Mouse (Mus musculus) heart, postnatal 0 days (tissue): Measurements from ENCODE around the gene Slc35e3. TPM values are rescaled to one million over a fixed set of nuclear protein-coding genes. Genes with fewer than 3 reads are reported as not detected.

Experiments
- ATAC-seq: fragments of 200-750 bp; cut with Nextera tagmentation; 2 replicates; pipeline ENCODE4 v1.8.0; 2017; ENCODE audit warnings: low read depth, moderate number of reproducible peaks, moderate library complexity; ENCODE audit not compliant: insufficient read depth
- DNase-seq: peaks from one replicate; pipeline ENCODE4 v3.0.0-alpha.2; 2016; ENCODE audit warnings: low spot score
- H3K27ac ChIP-seq: fragments of 300-500 bp; sonication (generic); 2 replicates; pipeline ENCODE4 v1.5.1; 2014; ENCODE audit warnings: low read depth, mild to moderate bottlenecking
- H3K27me3 ChIP-seq: fragments of 300-500 bp; sonication (generic); 2 replicates; pipeline ENCODE4 v1.6.1; 2014; ENCODE audit warnings: low read length, mixed read lengths; ENCODE audit not compliant: control insufficient read depth, insufficient read depth
- H3K36me3 ChIP-seq: fragments of 300-500 bp; sonication (generic); replicated peaks from 2 replicates; pipeline ENCODE4 v1.6.1; 2014; ENCODE audit warnings: low read length, mixed read lengths; ENCODE audit not compliant: control insufficient read depth, insufficient read depth
- H3K4me1 ChIP-seq: fragments of 300-500 bp; sonication (generic); 2 replicates; pipeline ENCODE4 v1.6.1; 2014; ENCODE audit warnings: antibody characterized with exemption; ENCODE audit not compliant: control insufficient read depth, insufficient read depth
- H3K4me2 ChIP-seq: fragments of 300-500 bp; sonication (generic); 2 replicates; pipeline ENCODE4 v1.6.1; 2014; ENCODE audit warnings: low read depth, mild to moderate bottlenecking, low read length, moderate library complexity
- H3K4me3 ChIP-seq: fragments of 300-500 bp; sonication (generic); 2 replicates; pipeline ENCODE4 v1.5.1; 2014; ENCODE audit warnings: low read depth, low read length
- H3K9ac ChIP-seq: fragments of 300-500 bp; sonication (generic); replicated peaks from 2 replicates; pipeline ENCODE4 v1.6.1; 2014; ENCODE audit warnings: low read depth, low read length, mixed read lengths
- H3K9me3 ChIP-seq: fragments of 300-500 bp; sonication (generic); replicated peaks from 2 replicates; pipeline ENCODE4 v1.6.1; 2016; ENCODE audit warnings: low read length; ENCODE audit not compliant: control insufficient read depth
- CTCF ChIP-seq: IDR thresholded peaks from 2 replicates; pipeline ENCODE4 v1.5.1; 2016; ENCODE audit warnings: antibody characterized with exemption, control low read depth, low read depth
- EP300 ChIP-seq: IDR thresholded peaks from 2 replicates; pipeline ENCODE4 v1.6.1; 2016; ENCODE audit warnings: antibody characterized with exemption, low read depth
- WGBS: fragments of 180-500 bp; shearing (Covaris S2); extraction: QIAGEN DNeasy Blood & Tissue Kit; methylation state at CpG from one replicate; pipeline ENCODE4 v1.1.7; 2014; 5-methylcytosine and 5-hydroxymethylcytosine counted together
- polyA plus RNA-seq: library from polyadenylated mRNA; unstranded; fragments of >200 nt; fragmentation: Nextera tagmentation; extraction: Ambion mirVana; gene quantifications from 2 replicates; pipeline ENCODE4 v1.2.1, GENCODE M21; 2015
- total RNA-seq: library from RNA; depleted of rRNA; stranded (reverse); fragments of >200 nt; gene quantifications from 2 replicates; pipeline ENCODE4 v1.2.3, GENCODE M21; 2014; ENCODE audit warnings: low replicate concordance

Slc35e3 gene
- total and polyA plus RNA-seq, 2 experiments from 2014 or later, result 4.2 to 6.8 TPM

GRCm38 (mm10) chr10:117741698-117742475 is 4.3 kb downstream of the Slc35e3 start:
- no peaks in the 10 kb centered on the region for H3K9me3 ChIP-seq
- no peak for ATAC-seq
- H3K36me3 ChIP-seq, result peaks cover 13% of the 10 kb centered on the region
- no peak overlapping the region for H3K27ac ChIP-seq
- H3K4me2 ChIP-seq, result no peak overlapping the region
- WGBS, result 81% methylated on average over 15 of the region's 15 CpGs
- no peak for TF ChIP-seq EP300
- no peak for TF ChIP-seq CTCF
- DNase-seq, result no peak
- no peak overlapping the region for H3K4me3 ChIP-seq
- H3K27me3 ChIP-seq, result no peaks in the 10 kb centered on the region
- H3K9ac ChIP-seq, result no peak overlapping the region; the same call in 1 of the 2 replicates
- no peaks in the 10 kb centered on the region for H3K4me1 ChIP-seq

- Histone ChIP-seq H3K36me3 (peaks cover 13% of the 10 kb centered on the region), H3K9ac (no peak overlapping the region), H3K27ac (no peak overlapping the region), H3K27me3 (no peaks in the 10 kb centered on the region), H3K4me3 (no peak overlapping the region), H3K4me1 (no peaks in the 10 kb centered on the region), H3K9me3 (no peaks in the 10 kb centered on the region), H3K4me2 (no peak overlapping the region)
- 77% methylated on average over 9 of the region's 9 CpGs for WGBS
- DNase-seq (no peak), ATAC-seq (no peak)
- TF ChIP-seq EP300 (no peak), CTCF (no peak)
These were observed 5.2 kb downstream of the Slc35e3 start for GRCm38 (mm10) chr10:117740921-117741320.

- H3K27me3 ChIP-seq, result no peaks in the 10 kb centered on the region
- no peak overlapping the region for H3K27ac ChIP-seq
- no peak overlapping the region for H3K4me3 ChIP-seq
- H3K9ac ChIP-seq, result no peak overlapping the region
- DNase-seq, result no peak
- H3K36me3 ChIP-seq, result peaks cover 13% of the 10 kb centered on the region
- no peak overlapping the region for H3K4me2 ChIP-seq
- 93% methylated on average over 10 of the region's 10 CpGs for WGBS
- H3K9me3 ChIP-seq, result no peaks in the 10 kb centered on the region
- H3K4me1 ChIP-seq, result no peaks in the 10 kb centered on the region
- TF ChIP-seq EP300, result no peak
- TF ChIP-seq CTCF, result no peak
- no peak for ATAC-seq
These were observed 6.0 kb downstream of the Slc35e3 start for GRCm38 (mm10) chr10:117740171-117740570.

DNA sequence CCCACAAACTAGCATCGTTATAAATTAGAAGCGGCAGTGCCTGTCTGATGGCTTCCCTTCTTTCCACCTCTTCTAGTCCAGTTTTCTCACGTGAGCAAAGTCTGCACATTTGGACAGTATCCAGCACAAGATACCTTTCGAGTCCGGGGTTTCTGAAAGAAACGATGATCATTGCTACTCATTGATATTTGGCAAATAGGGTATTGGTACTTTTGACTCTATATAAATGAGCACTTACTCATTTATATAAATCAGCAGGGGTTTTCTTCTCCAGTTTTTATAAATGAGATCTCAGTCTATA is 6.6 kb downstream of the Slc35e3 start:
- Histone ChIP-seq H3K9me3 (no peaks in the 10 kb centered on the region), H3K36me3 (peaks cover 13% of the 10 kb centered on the region), H3K27ac (no peak overlapping the region), H3K27me3 (no peaks in the 10 kb centered on the region), H3K4me3 (no peak overlapping the region), H3K4me1 (no peaks in the 10 kb centered on the region), H3K4me2 (no peak overlapping the region), H3K9ac (no peak overlapping the region)
- DNase-seq (no peak), ATAC-seq (no peak)
- TF ChIP-seq EP300 (no peak), CTCF (no peak)
- WGBS, result 89% methylated on average over 6 of the region's 6 CpGs

- 89% methylated on average over 15 of the region's 15 CpGs for WGBS
- TF ChIP-seq CTCF (no peak), EP300 (no peak)
- ATAC-seq (no peak), DNase-seq (no peak)
- Histone ChIP-seq H3K36me3 (peaks cover 13% of the 10 kb centered on the region), H3K9me3 (no peaks in the 10 kb centered on the region), H3K4me1 (no peaks in the 10 kb centered on the region), H3K27ac (no peak overlapping the region), H3K4me3 (no peak overlapping the region), H3K9ac (no peak overlapping the region), H3K4me2 (no peak overlapping the region), H3K27me3 (no peaks in the 10 kb centered on the region)
These were observed 7.1 kb downstream of the Slc35e3 start for GRCm38 (mm10) chr10:117738928-117739647.
